Mouse (Mus musculus): Measurements from ENCODE around the gene Ubxn1.

DNA sequence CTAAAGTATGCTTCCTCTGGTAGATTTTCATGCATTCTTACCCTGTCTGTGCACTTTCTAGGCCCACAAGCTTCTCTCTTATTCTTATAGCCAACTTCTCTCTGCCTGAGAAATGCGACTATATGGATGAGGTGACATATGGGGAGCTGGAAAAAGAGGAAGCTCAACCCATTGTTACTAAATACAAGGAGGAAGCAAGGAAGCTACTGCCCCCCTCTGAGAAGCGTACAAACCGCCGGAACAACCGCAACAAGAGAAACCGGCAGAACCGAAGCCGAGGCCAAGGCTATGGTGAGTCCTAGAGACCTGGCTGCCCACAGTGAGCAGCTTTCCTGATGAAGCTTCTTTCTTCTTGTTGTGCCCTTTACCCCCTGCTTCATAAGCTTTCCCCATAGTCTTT lies 41.6 kb upstream of the Ubxn1 start, which contains the start of gene AC129217.1:
- TF ChIP-seq CTCF (IDR thresholded peaks at IDR 0.05; ENCODE audit: control insufficient read depth, insufficient read depth, insufficient read length) = no peak
- no peak for TF ChIP-seq USF1 (IDR thresholded peaks at IDR 0.05; ENCODE audit: low read depth)
- no peak for TF ChIP-seq MYOD1 (IDR thresholded peaks at IDR 0.05; ENCODE audit: control insufficient read depth, insufficient read length, low read depth)

All from C2C12 (cell line).